Mouse (Mus musculus) liver, adult 2 months (tissue): Measurements from ENCODE around the gene Pla2g4e.
A peak's percentile ranks its signal among the peaks of the same experiment; 100 is the strongest.

Experiments used
- CTCF ChIP-seq: fragments of 200-500 bp; IDR thresholded peaks from 2 replicates; pipeline ENCODE4 v1.5.1; 2011; ENCODE audit warnings: low read depth, low read length, control low read depth
- POLR2A ChIP-seq: fragments of 200-500 bp; IDR thresholded peaks from 2 replicates; pipeline ENCODE4 v1.6.1; 2011; ENCODE audit warnings: low read length, control low read depth; ENCODE audit not compliant: insufficient read depth; ENCODE audit errors: extremely low read depth

GRCm38 (mm10) chr2:120170726-120171125 is 74.4 kb downstream of the Pla2g4e start:
- TF ChIP-seq CTCF (peak; percentile 39; the same call in 1 of the 2 replicates), POLR2A (no peak)
